Mouse (Mus musculus): Measurements from ENCODE around the gene Prom1. TPM values are rescaled to one million over a fixed set of nuclear protein-coding genes. Genes with fewer than 3 reads are reported as not detected.

Gene Prom1
- polyA plus RNA-seq, 1 experiment from 2014 or later: 123 TPM

GRCm38 (mm10) chr5:44109121-44109520 lies 7.3 kb upstream of the Prom1 start:
- WGBS: 63% methylated on average over 2 of the region's 2 CpGs
- DNase-seq (ENCODE audit: low spot score): no peak

GRCm38 (mm10) chr5:44108125-44108524 lies 6.3 kb upstream of the Prom1 start:
- Histone ChIP-seq H3K4me2 (ENCODE audit: low read depth, severe bottlenecking) (no peak overlapping the region), H3K27me3 (ENCODE audit: control insufficient read depth, insufficient read depth, low read length) (no peaks in the 10 kb centered on the region), H3K9ac (ENCODE audit: low read length) (no peak overlapping the region), H3K4me1 (ENCODE audit: control insufficient read depth, insufficient read depth, low read length) (no peaks in the 10 kb centered on the region), H3K4me3 (ENCODE audit: low read depth, low read length) (no peak overlapping the region), H3K27ac (replicated peaks; ENCODE audit: low read depth, low read length) (no peak overlapping the region), H3K36me3 (ENCODE audit: control insufficient read depth, insufficient read depth, low read length) (no peaks in the 10 kb centered on the region), H3K9me3 (ENCODE audit: control insufficient read depth, low read length) (no peaks in the 10 kb centered on the region)
- 91% methylated on average over 4 of the region's 4 CpGs for WGBS
- ATAC-seq (ENCODE audit: insufficient number of reproducible peaks, low FRiP score, low TSS enrichment, low read depth) (no peak), DNase-seq (ENCODE audit: low spot score) (no peak)

More at GRCm38 (mm10) chr5:44109121-44109520, 7.3 kb upstream of the Prom1 start:
- H3K9me3 ChIP-seq (ENCODE audit: control insufficient read depth, low read length): no peaks in the 10 kb centered on the region
- no peaks in the 10 kb centered on the region for H3K27me3 ChIP-seq (ENCODE audit: control insufficient read depth, insufficient read depth, low read length)
- no peak overlapping the region for H3K27ac ChIP-seq (replicated peaks; ENCODE audit: low read depth, low read length)
- H3K4me2 ChIP-seq (ENCODE audit: low read depth, severe bottlenecking): no peak overlapping the region
- no peak for ATAC-seq (ENCODE audit: insufficient number of reproducible peaks, low FRiP score, low TSS enrichment, low read depth)
- H3K9ac ChIP-seq (ENCODE audit: low read length): no peak overlapping the region
- H3K36me3 ChIP-seq (ENCODE audit: control insufficient read depth, insufficient read depth, low read length): no peaks in the 10 kb centered on the region
- no peaks in the 10 kb centered on the region for H3K4me1 ChIP-seq (ENCODE audit: control insufficient read depth, insufficient read depth, low read length)
- no peak overlapping the region for H3K4me3 ChIP-seq (ENCODE audit: low read depth, low read length)

GRCm38 (mm10) chr5:44105192-44105591 lies 3.4 kb upstream of the Prom1 start:
- Histone ChIP-seq H3K4me2 (ENCODE audit: low read depth, severe bottlenecking) (no peak overlapping the region), H3K27ac (replicated peaks; ENCODE audit: low read depth, low read length) (no peak overlapping the region), H3K9me3 (ENCODE audit: control insufficient read depth, low read length) (no peaks in the 10 kb centered on the region), H3K36me3 (ENCODE audit: control insufficient read depth, insufficient read depth, low read length) (no peaks in the 10 kb centered on the region), H3K4me1 (ENCODE audit: control insufficient read depth, insufficient read depth, low read length) (peaks cover 3% of the 10 kb centered on the region; the same call in 1 of the 2 replicates), H3K27me3 (ENCODE audit: control insufficient read depth, insufficient read depth, low read length) (no peaks in the 10 kb centered on the region), H3K4me3 (ENCODE audit: low read depth, low read length) (no peak overlapping the region), H3K9ac (ENCODE audit: low read length) (no peak overlapping the region)
- ATAC-seq (ENCODE audit: insufficient number of reproducible peaks, low FRiP score, low TSS enrichment, low read depth) (no peak), DNase-seq (ENCODE audit: low spot score) (no peak)
- 43% methylated on average over 4 of the region's 4 CpGs for WGBS

- 71% methylated on average over 8 of the region's 8 CpGs for WGBS
- Histone ChIP-seq H3K27me3 (ENCODE audit: control insufficient read depth, insufficient read depth, low read length) (no peaks in the 10 kb centered on the region), H3K4me2 (ENCODE audit: low read depth, severe bottlenecking) (no peak overlapping the region), H3K27ac (replicated peaks; ENCODE audit: low read depth, low read length) (no peak overlapping the region), H3K9ac (ENCODE audit: low read length) (no peak overlapping the region), H3K4me1 (ENCODE audit: control insufficient read depth, insufficient read depth, low read length) (peaks cover 3% of the 10 kb centered on the region), H3K9me3 (ENCODE audit: control insufficient read depth, low read length) (no peaks in the 10 kb centered on the region), H3K4me3 (ENCODE audit: low read depth, low read length) (no peak overlapping the region), H3K36me3 (ENCODE audit: control insufficient read depth, insufficient read depth, low read length) (no peaks in the 10 kb centered on the region)
- DNase-seq (ENCODE audit: low spot score) (no peak), ATAC-seq (ENCODE audit: insufficient number of reproducible peaks, low FRiP score, low TSS enrichment, low read depth) (no peak)
These were observed 2.9 kb upstream of the Prom1 start for GRCm38 (mm10) chr5:44104686-44105085.

- H3K4me3 ChIP-seq (ENCODE audit: low read depth, low read length): no peak overlapping the region
- H3K27ac ChIP-seq (replicated peaks; ENCODE audit: low read depth, low read length): no peak overlapping the region
- no peaks in the 10 kb centered on the region for H3K9me3 ChIP-seq (ENCODE audit: control insufficient read depth, low read length)
- no peaks in the 10 kb centered on the region for H3K27me3 ChIP-seq (ENCODE audit: control insufficient read depth, insufficient read depth, low read length)
- no peaks in the 10 kb centered on the region for H3K36me3 ChIP-seq (ENCODE audit: control insufficient read depth, insufficient read depth, low read length)
- H3K4me2 ChIP-seq (ENCODE audit: low read depth, severe bottlenecking): no peak overlapping the region
- WGBS: 85% methylated on average over 2 of the region's 2 CpGs
- ATAC-seq (ENCODE audit: insufficient number of reproducible peaks, low FRiP score, low TSS enrichment, low read depth): no peak
- peaks cover 3% of the 10 kb centered on the region for H3K4me1 ChIP-seq (ENCODE audit: control insufficient read depth, insufficient read depth, low read length)
- peak; percentile 25 for DNase-seq (ENCODE audit: low spot score)
- no peak overlapping the region for H3K9ac ChIP-seq (ENCODE audit: low read length)
These were observed 2.3 kb upstream of the Prom1 start for GRCm38 (mm10) chr5:44104120-44104519.

- Histone ChIP-seq H3K4me2 (ENCODE audit: low read depth, severe bottlenecking) (no peak overlapping the region), H3K36me3 (ENCODE audit: control insufficient read depth, insufficient read depth, low read length) (no peaks in the 10 kb centered on the region), H3K4me1 (ENCODE audit: control insufficient read depth, insufficient read depth, low read length) (peaks cover 3% of the 10 kb centered on the region), H3K9me3 (ENCODE audit: control insufficient read depth, low read length) (no peaks in the 10 kb centered on the region), H3K27ac (replicated peaks; ENCODE audit: low read depth, low read length) (no peak overlapping the region), H3K9ac (ENCODE audit: low read length) (no peak overlapping the region), H3K27me3 (ENCODE audit: control insufficient read depth, insufficient read depth, low read length) (no peaks in the 10 kb centered on the region), H3K4me3 (ENCODE audit: low read depth, low read length) (no peak overlapping the region)
- ATAC-seq (ENCODE audit: insufficient number of reproducible peaks, low FRiP score, low TSS enrichment, low read depth): no peak
- no peak for DNase-seq (ENCODE audit: low spot score)
- 94% methylated on average over 7 of the region's 7 CpGs for WGBS
These were observed 1.3 kb upstream of the Prom1 start for GRCm38 (mm10) chr5:44103121-44103520.

- Histone ChIP-seq H3K9me3 (ENCODE audit: control insufficient read depth, low read length) (no peaks in the 10 kb centered on the region), H3K27ac (replicated peaks; ENCODE audit: low read depth, low read length) (peak overlapping the region; percentile 91), H3K4me3 (ENCODE audit: low read depth, low read length) (peak overlapping the region; percentile 79), H3K27me3 (ENCODE audit: control insufficient read depth, insufficient read depth, low read length) (no peaks in the 10 kb centered on the region), H3K4me1 (ENCODE audit: control insufficient read depth, insufficient read depth, low read length) (peaks cover 6% of the 10 kb centered on the region), H3K4me2 (ENCODE audit: low read depth, severe bottlenecking) (peak overlapping the region; percentile 83), H3K9ac (ENCODE audit: low read length) (peak overlapping the region; percentile 97), H3K36me3 (ENCODE audit: control insufficient read depth, insufficient read depth, low read length) (no peaks in the 10 kb centered on the region)
- peak; percentile 75 for ATAC-seq (ENCODE audit: insufficient number of reproducible peaks, low FRiP score, low TSS enrichment, low read depth)
- under 1% methylated on average over 43 of the region's 43 CpGs for WGBS
- DNase-seq (ENCODE audit: low spot score): peak; percentile 88
These were observed 1.1 kb downstream of the Prom1 start for GRCm38 (mm10) chr5:44100544-44101230.

- WGBS: 4% methylated on average over 12 of the region's 12 CpGs
- peak overlapping the region; percentile 83 for H3K4me2 ChIP-seq (ENCODE audit: low read depth, severe bottlenecking)
- H3K9ac ChIP-seq (ENCODE audit: low read length): peak overlapping the region; percentile 97
- peak; percentile 11; the same call in 1 of the 2 replicates for ATAC-seq (ENCODE audit: insufficient number of reproducible peaks, low FRiP score, low TSS enrichment, low read depth)
- no peaks in the 10 kb centered on the region for H3K27me3 ChIP-seq (ENCODE audit: control insufficient read depth, insufficient read depth, low read length)
- H3K9me3 ChIP-seq (ENCODE audit: control insufficient read depth, low read length): no peaks in the 10 kb centered on the region
- DNase-seq (ENCODE audit: low spot score): peak; percentile 67
- no peaks in the 10 kb centered on the region; the same call in 1 of the 2 replicates for H3K36me3 ChIP-seq (ENCODE audit: control insufficient read depth, insufficient read depth, low read length)
- H3K4me3 ChIP-seq (ENCODE audit: low read depth, low read length): peak overlapping the region; percentile 79
- H3K4me1 ChIP-seq (ENCODE audit: control insufficient read depth, insufficient read depth, low read length): peaks cover 6% of the 10 kb centered on the region
- H3K27ac ChIP-seq (replicated peaks; ENCODE audit: low read depth, low read length): peak overlapping the region; percentile 91
These were observed 1.7 kb downstream of the Prom1 start for GRCm38 (mm10) chr5:44100187-44100543.

GRCm38 (mm10) chr5:44096996-44097395 lies 4.8 kb downstream of the Prom1 start:
- Histone ChIP-seq H3K9me3 (ENCODE audit: control insufficient read depth, low read length) (no peaks in the 10 kb centered on the region), H3K4me1 (ENCODE audit: control insufficient read depth, insufficient read depth, low read length) (peaks cover 4% of the 10 kb centered on the region), H3K27me3 (ENCODE audit: control insufficient read depth, insufficient read depth, low read length) (no peaks in the 10 kb centered on the region), H3K36me3 (ENCODE audit: control insufficient read depth, insufficient read depth, low read length) (peaks cover 8% of the 10 kb centered on the region), H3K9ac (ENCODE audit: low read length) (no peak overlapping the region), H3K4me2 (ENCODE audit: low read depth, severe bottlenecking) (no peak overlapping the region), H3K27ac (replicated peaks; ENCODE audit: low read depth, low read length) (no peak overlapping the region), H3K4me3 (ENCODE audit: low read depth, low read length) (no peak overlapping the region)
- ATAC-seq (ENCODE audit: insufficient number of reproducible peaks, low FRiP score, low TSS enrichment, low read depth): no peak
- no peak for DNase-seq (ENCODE audit: low spot score)
- WGBS: 68% methylated on average over 5 of the region's 5 CpGs
